Mouse (Mus musculus): Measurements from ENCODE around the gene Txndc17. TPM values are rescaled to one million over a fixed set of nuclear protein-coding genes. Genes with fewer than 3 reads are reported as not detected.

Txndc17 gene
- polyA plus RNA-seq, 1 experiment from 2014 or later = 143 TPM

Other genes with a start within 250 kb of the Txndc17 start
- 0.37 and 0.50 TPM in 2 replicates for gene Aipl1, start 170.0 kb upstream of the Txndc17 start, polyA plus RNA-seq (2016; fragmentation: Nextera tagmentation; extraction: Ambion mirVana)
- 187 and 191 TPM in 2 replicates for gene Pimreg, start 165.5 kb upstream of the Txndc17 start, polyA plus RNA-seq (2016; fragmentation: Nextera tagmentation; extraction: Ambion mirVana)
- 0.41 and 0.58 TPM in 2 replicates for gene Pitpnm3, start 71.8 kb upstream of the Txndc17 start, polyA plus RNA-seq (2016; fragmentation: Nextera tagmentation; extraction: Ambion mirVana)
- 0.73 and 0.83 TPM in 2 replicates for gene Gm43951, start 707 bp upstream of the Txndc17 start, polyA plus RNA-seq (2016; fragmentation: Nextera tagmentation; extraction: Ambion mirVana)
- gene 4933427D14Rik, start 88 bp upstream of the Txndc17 start, polyA plus RNA-seq (2016; fragmentation: Nextera tagmentation; extraction: Ambion mirVana) = 20.8 and 25.7 TPM in 2 replicates
- 54.8 and 55.8 TPM in 2 replicates for gene Med31, start 8.0 kb downstream of the Txndc17 start, polyA plus RNA-seq (2016; fragmentation: Nextera tagmentation; extraction: Ambion mirVana)
- gene Slc13a5, start 59.7 kb downstream of the Txndc17 start, polyA plus RNA-seq (2016; fragmentation: Nextera tagmentation; extraction: Ambion mirVana) = not detected in 2 replicates
- gene Xaf1, start 94.1 kb downstream of the Txndc17 start, polyA plus RNA-seq (2016; fragmentation: Nextera tagmentation; extraction: Ambion mirVana) = 1.6 TPM in 2 replicates
- gene Fbxo39, start 106.9 kb downstream of the Txndc17 start, polyA plus RNA-seq (2016; fragmentation: Nextera tagmentation; extraction: Ambion mirVana) = not detected in 2 replicates
- gene Tekt1, start 154.9 kb downstream of the Txndc17 start, polyA plus RNA-seq (2016; fragmentation: Nextera tagmentation; extraction: Ambion mirVana) = 6.3 and 6.7 TPM in 2 replicates
- 5.2 and 5.5 TPM in 2 replicates for gene Smtnl2, start 204.2 kb downstream of the Txndc17 start, polyA plus RNA-seq (2016; fragmentation: Nextera tagmentation; extraction: Ambion mirVana)
- not detected in 2 replicates for gene Ggt6, start 228.0 kb downstream of the Txndc17 start, polyA plus RNA-seq (2016; fragmentation: Nextera tagmentation; extraction: Ambion mirVana)
- gene Mybbp1a, start 233.8 kb downstream of the Txndc17 start, polyA plus RNA-seq (2016; fragmentation: Nextera tagmentation; extraction: Ambion mirVana) = 158 and 160 TPM in 2 replicates